Mouse (Mus musculus) megakaryocyte, embryonic 14.5 days (primary cell): ENCODE data around the gene Tmc1.

Source experiments
- FLI1 ChIP-seq: IDR thresholded peaks from 2 replicates; pipeline ENCODE4 v1.6.1; 2012; ENCODE audit warnings: low read length, inconsistent platforms, mixed read lengths
- GATA1 ChIP-seq: IDR thresholded peaks from 3 replicates; pipeline ENCODE4 v1.6.1; 2012; ENCODE audit warnings: mixed read lengths, low read length, inconsistent platforms, borderline replicate concordance

GRCm38 (mm10) chr19:20761675-20762426 is 192.2 kb downstream of the Tmc1 start:
- TF ChIP-seq GATA1 = no peak
- TF ChIP-seq FLI1 = no peak
